Mouse (Mus musculus) brain, embryonic 14.5 days (tissue): ENCODE data around the gene Cldn4.

Experiments
- CTCF ChIP-seq: fragments of 200-500 bp; IDR thresholded peaks from 2 replicates; pipeline ENCODE4 v1.5.1; 2012; ENCODE audit warnings: inconsistent platforms, mild to moderate bottlenecking, moderate library complexity, borderline replicate concordance; ENCODE audit not compliant: insufficient read depth, insufficient read length; ENCODE audit errors: extremely low read depth
- POLR2A ChIP-seq: fragments of 200-500 bp; IDR thresholded peaks from 2 replicates; pipeline ENCODE4 v1.6.1; 2012; ENCODE audit warnings: mild to moderate bottlenecking, inconsistent platforms, borderline replicate concordance; ENCODE audit not compliant: poor library complexity, insufficient read depth, insufficient read length, severe bottlenecking; ENCODE audit errors: extremely low read depth

- TF ChIP-seq CTCF (no peak), POLR2A (no peak)
Observed at GRCm38 (mm10) chr5:134897596-134897995, 49.1 kb downstream of the Cldn4 start.
